Mouse (Mus musculus): ENCODE data around the gene Hpca. TPM values are rescaled to one million over a fixed set of nuclear protein-coding genes. Genes with fewer than 3 reads are reported as not detected.

The Hpca gene
- polyA plus RNA-seq, 1 experiment from 2014 or later: 4.6 TPM

GRCm38 (mm10) chr4:129130755-129131303, 9.0 kb upstream of the Hpca start:
- Histone ChIP-seq H3K4me2 (replicated peaks; ENCODE audit: low read depth) (peak overlapping the region; percentile 55), H3K4me3 (ENCODE audit: low read depth, low read length) (peak overlapping the region; percentile 24; the same call in 1 of the 2 replicates), H3K27ac (ENCODE audit: low read depth, low read length) (no peak overlapping the region), H3K27me3 (replicated peaks; ENCODE audit: control insufficient read depth, insufficient read depth, low read length) (peaks cover 4% of the 10 kb centered on the region; the same call in 1 of the 2 replicates), H3K9ac (ENCODE audit: low read depth, low read length) (no peak overlapping the region), H3K4me1 (replicated peaks; ENCODE audit: control insufficient read depth, insufficient read depth, low read length) (peaks cover under 1% of the 10 kb centered on the region), H3K36me3 (ENCODE audit: control insufficient read depth, insufficient read depth) (no peaks in the 10 kb centered on the region), H3K9me3 (ENCODE audit: control insufficient read depth) (no peaks in the 10 kb centered on the region)
- TF ChIP-seq CTCF (IDR thresholded peaks at IDR 0.05; ENCODE audit: low read depth): no peak
- ATAC-seq: no peak; the same call in 1 of the 2 replicates
- WGBS: 6% methylated on average over 17 of the region's 17 CpGs

GRCm38 (mm10) chr4:129130149-129130548, 8.3 kb upstream of the Hpca start:
- no peaks in the 10 kb centered on the region for H3K9me3 ChIP-seq (ENCODE audit: control insufficient read depth)
- ATAC-seq: peak; percentile 15; the same call in 1 of the 2 replicates
- 5% methylated on average over 8 of the region's 8 CpGs for WGBS
- H3K4me2 ChIP-seq (replicated peaks; ENCODE audit: low read depth): peak overlapping the region; percentile 55
- peak overlapping the region; percentile 3; the same call in 1 of the 2 replicates for H3K27ac ChIP-seq (ENCODE audit: low read depth, low read length)
- H3K27me3 ChIP-seq (replicated peaks; ENCODE audit: control insufficient read depth, insufficient read depth, low read length): peaks cover 4% of the 10 kb centered on the region; the same call in 1 of the 2 replicates
- H3K9ac ChIP-seq (ENCODE audit: low read depth, low read length): peak overlapping the region; percentile 17; the same call in 1 of the 2 replicates
- TF ChIP-seq CTCF (IDR thresholded peaks at IDR 0.05; ENCODE audit: low read depth): peak; percentile 86
- H3K4me3 ChIP-seq (ENCODE audit: low read depth, low read length): 0 out of 2 replicates have a peak overlapping the region, but pooled peaks have one; percentile 24
- no peaks in the 10 kb centered on the region for H3K36me3 ChIP-seq (ENCODE audit: control insufficient read depth, insufficient read depth)
- H3K4me1 ChIP-seq (replicated peaks; ENCODE audit: control insufficient read depth, insufficient read depth, low read length): peaks cover 4% of the 10 kb centered on the region

- Histone ChIP-seq H3K4me3 (ENCODE audit: low read depth, low read length) (no peak overlapping the region), H3K9me3 (ENCODE audit: control insufficient read depth) (no peaks in the 10 kb centered on the region), H3K4me1 (replicated peaks; ENCODE audit: control insufficient read depth, insufficient read depth, low read length) (peaks cover 4% of the 10 kb centered on the region), H3K27me3 (replicated peaks; ENCODE audit: control insufficient read depth, insufficient read depth, low read length) (peaks cover 4% of the 10 kb centered on the region; the same call in 1 of the 2 replicates), H3K9ac (ENCODE audit: low read depth, low read length) (no peak overlapping the region), H3K27ac (ENCODE audit: low read depth, low read length) (peak overlapping the region; percentile 3; the same call in 1 of the 2 replicates), H3K4me2 (replicated peaks; ENCODE audit: low read depth) (peak overlapping the region; percentile 55; the same call in 1 of the 2 replicates), H3K36me3 (ENCODE audit: control insufficient read depth, insufficient read depth) (no peaks in the 10 kb centered on the region)
- ATAC-seq: peak; percentile 33
- WGBS: 38% methylated on average over 9 of the region's 9 CpGs
- TF ChIP-seq CTCF (IDR thresholded peaks at IDR 0.05; ENCODE audit: low read depth): no peak
Observed at GRCm38 (mm10) chr4:129129387-129129786, 7.6 kb upstream of the Hpca start.

GRCm38 (mm10) chr4:129128582-129129338, 6.9 kb upstream of the Hpca start:
- WGBS: 52% methylated on average over 13 of the region's 13 CpGs
- no peak overlapping the region for H3K9ac ChIP-seq (ENCODE audit: low read depth, low read length)

GRCm38 (mm10) chr4:129125736-129126451, 4.1 kb upstream of the Hpca start:
- WGBS: 10% methylated on average over 19 of the region's 19 CpGs
- Histone ChIP-seq H3K27ac (ENCODE audit: low read depth, low read length) (no peak overlapping the region), H3K9me3 (ENCODE audit: control insufficient read depth) (no peaks in the 10 kb centered on the region), H3K27me3 (replicated peaks; ENCODE audit: control insufficient read depth, insufficient read depth, low read length) (peaks cover 25% of the 10 kb centered on the region), H3K4me1 (replicated peaks; ENCODE audit: control insufficient read depth, insufficient read depth, low read length) (peaks cover 4% of the 10 kb centered on the region), H3K4me2 (replicated peaks; ENCODE audit: low read depth) (peak overlapping the region; percentile 50), H3K9ac (ENCODE audit: low read depth, low read length) (no peak overlapping the region), H3K4me3 (ENCODE audit: low read depth, low read length) (0 out of 2 replicates have a peak overlapping the region, but pooled peaks have one; percentile 5), H3K36me3 (ENCODE audit: control insufficient read depth, insufficient read depth) (no peaks in the 10 kb centered on the region)
- no peak for TF ChIP-seq CTCF (IDR thresholded peaks at IDR 0.05; ENCODE audit: low read depth)
- ATAC-seq: no peak

More at GRCm38 (mm10) chr4:129128582-129129338, 6.9 kb upstream of the Hpca start:
- no peak overlapping the region for H3K4me3 ChIP-seq (ENCODE audit: low read depth, low read length)
- peaks cover 4% of the 10 kb centered on the region for H3K4me1 ChIP-seq (replicated peaks; ENCODE audit: control insufficient read depth, insufficient read depth, low read length)
- no peaks in the 10 kb centered on the region for H3K36me3 ChIP-seq (ENCODE audit: control insufficient read depth, insufficient read depth)
- 0 out of 2 replicates have a peak, but pooled peaks have one; percentile 23 for ATAC-seq
- H3K27ac ChIP-seq (ENCODE audit: low read depth, low read length): no peak overlapping the region
- 0 out of 2 replicates have a peak overlapping the region, but pooled peaks have one; percentile 55 for H3K4me2 ChIP-seq (replicated peaks; ENCODE audit: low read depth)
- H3K27me3 ChIP-seq (replicated peaks; ENCODE audit: control insufficient read depth, insufficient read depth, low read length): peaks cover 4% of the 10 kb centered on the region; the same call in 1 of the 2 replicates
- no peak for TF ChIP-seq CTCF (IDR thresholded peaks at IDR 0.05; ENCODE audit: low read depth)
- no peaks in the 10 kb centered on the region for H3K9me3 ChIP-seq (ENCODE audit: control insufficient read depth)

Measured in intestine, postnatal 0 days (tissue).